Mouse (Mus musculus) retina, embryonic 14.5 days (tissue): ENCODE results near the gene Clk2.
"Not testable (repeated sequence)": the region's sequence is repeated elsewhere in the genome, so short reads cannot be mapped to it uniquely, and the experiment has no call there.

Experiments used
- DNase-seq: peaks from one replicate; pipeline ENCODE4 v3.0.0-alpha.2; 2015; ENCODE audit warnings: low spot score

Gene Clk2

DNA sequence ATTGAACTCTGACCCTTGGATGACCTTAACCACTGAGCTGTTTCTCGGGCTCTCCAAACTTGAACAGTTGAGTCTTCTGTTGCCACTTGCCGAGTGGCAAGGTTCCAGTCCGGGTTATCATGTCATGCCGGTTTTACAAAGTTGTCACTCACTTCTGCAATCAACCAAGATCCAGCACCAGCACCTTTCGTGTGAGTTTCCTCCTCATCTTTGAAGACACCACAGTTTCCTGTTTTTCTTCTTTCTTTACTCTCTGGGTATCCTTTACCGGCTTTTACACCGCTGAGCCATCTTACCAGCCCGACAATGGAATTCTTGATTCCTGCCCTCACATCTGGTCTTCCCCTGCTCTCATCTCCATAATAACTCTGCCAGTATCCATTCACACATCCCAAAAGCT, 25.8 kb downstream of the Clk2 start:
- no peak for DNase-seq

DNA sequence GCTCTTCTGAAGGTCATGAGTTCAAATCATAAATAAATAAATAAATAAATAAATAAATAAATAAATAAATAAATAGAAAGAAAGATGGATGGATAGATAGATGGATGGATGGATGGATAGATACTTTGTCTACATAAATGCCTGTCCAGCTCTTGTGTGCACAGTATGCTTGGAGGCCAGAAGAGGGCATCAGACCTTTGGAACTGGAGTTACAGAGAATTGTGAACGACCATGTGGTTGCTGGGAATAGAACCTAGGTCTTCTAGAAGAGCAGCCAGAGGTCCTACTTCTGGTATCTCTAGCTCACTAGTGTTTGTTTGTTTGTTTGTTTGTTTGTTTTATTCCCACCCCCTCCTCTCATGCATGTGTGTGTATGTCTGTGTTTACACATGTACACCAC, 28.8 kb downstream of the Clk2 start:
- no peak for DNase-seq

DNA sequence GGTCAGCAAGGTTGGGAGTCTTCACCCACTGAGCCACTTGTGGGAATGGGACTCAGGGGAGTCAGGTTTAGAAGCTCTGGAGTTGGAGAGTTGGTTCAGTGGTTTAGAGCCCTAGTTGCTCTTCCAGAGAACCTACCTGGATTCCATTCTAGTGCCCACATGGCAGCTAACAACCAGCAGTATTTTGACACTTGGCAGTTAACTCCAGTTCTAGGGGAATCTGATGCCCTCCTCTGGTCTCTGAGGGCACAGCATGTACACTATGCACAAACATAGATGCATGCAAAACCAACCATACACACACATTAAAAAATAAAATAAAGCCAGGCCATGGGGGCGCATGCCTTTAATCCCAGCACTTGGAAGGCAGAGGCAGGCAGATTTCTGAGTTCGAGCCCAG, 29.3 kb downstream of the Clk2 start:
- DNase-seq, result peak; percentile 59

DNA sequence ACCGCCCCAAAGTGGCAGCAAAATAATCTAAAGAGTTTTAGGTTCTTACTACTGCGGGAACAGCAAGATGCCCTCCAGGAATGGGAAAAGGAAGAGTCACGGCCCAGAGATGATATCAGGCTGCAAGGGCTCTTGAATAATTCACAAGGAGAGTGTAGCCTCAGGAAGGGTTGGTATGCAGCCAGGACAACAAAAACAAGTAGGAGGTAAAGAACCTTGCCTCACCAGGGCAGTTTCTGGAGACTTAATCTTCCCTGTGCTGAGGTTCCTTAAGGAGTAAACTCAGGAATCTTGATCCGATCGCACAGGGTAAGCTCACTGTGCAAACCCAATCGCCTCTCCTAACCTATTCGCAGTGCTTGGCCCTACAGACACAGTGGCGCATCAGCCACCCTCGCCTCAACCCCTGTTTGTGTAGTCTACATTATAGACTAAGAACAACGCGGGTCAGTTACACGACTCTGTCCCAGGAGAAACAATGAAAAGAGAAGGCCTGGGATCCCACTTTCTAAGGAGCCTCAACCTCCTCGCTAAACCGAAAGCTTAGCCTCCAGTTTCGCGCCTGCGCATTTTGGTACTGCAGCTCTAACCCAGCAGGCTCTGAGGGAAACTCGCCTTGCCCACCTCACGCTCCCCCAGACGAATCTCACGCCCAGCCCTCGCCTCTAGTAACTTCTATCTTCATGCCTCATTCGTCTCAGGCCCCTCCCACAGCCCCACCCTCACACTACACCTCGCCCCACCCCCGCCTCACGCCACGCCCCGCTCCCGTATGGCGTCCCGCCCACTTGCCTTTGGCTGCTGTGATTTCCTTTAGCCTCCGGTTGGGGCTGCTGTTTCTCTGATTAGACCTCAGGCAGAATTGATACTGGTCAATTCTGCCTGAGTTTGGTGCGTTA, 31.6 kb downstream of the Clk2 start:
- DNase-seq, result peak; percentile 94

DNA sequence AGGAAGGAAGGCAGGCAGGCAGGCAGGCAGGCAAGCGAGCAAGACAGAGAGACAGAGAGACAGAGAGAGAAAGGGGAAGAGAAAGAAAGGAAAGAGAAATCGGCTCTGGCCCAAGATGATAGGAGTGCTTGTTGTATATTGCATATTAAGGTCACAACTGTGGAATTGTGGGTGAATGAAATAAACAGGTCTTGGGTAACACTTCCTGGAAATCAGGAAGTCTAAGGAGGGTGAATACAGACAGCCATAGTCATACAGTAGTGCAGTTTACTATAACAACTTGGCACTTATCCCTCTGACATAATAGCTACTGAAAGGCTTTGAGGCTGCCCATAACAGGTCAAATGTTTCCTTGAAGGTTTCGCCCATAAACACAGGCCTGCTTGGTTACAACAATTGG, 35.2 kb downstream of the Clk2 start:
- no peak for DNase-seq

DNA sequence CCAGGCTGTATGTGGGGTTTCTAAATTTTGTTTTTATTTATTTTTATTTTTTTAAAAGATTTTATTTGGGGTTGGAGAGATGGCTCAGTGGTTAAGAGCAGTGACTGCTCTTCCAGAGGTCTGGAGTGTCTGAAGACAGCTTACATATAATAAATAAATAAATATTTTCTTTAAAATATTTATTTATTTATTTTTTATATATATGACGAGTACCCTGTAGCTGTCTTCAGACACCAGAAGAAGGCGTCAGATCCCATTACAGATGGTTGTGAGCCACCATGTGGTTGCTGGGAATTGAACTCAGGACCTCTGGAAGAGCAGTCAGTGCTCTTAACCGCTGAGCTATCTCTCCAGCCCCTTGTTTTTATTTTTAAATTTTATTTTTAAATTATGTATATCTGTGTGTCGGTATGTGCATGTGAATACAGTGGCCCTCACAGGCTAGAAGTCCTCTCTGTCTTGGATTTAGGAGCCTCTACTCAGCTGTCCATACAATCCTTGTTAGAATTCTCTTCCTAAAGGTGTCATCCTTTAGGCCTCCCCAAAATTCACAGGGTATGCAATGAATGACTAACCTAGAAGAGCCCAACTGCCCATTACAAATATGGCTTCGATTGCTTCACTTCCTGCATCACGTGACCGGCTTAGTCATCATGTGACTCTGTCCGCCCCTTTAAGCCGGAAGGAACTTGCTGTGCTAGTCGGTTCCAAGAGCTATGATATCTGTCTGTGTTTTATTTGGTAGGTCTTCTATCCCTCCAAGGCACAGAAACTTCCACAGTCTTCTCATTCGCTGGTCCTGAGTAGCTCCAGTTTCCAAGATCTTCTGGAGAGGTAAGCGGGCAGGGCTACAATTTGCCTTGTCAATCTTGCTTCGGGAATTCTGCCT, 37.9 kb downstream of the Clk2 start, which contains the start of gene Gba:
Gene Gba, plus strand, starts transcription at position 676 of the 889 bp plus-strand sequence.
- peak; percentile 97 for DNase-seq

DNA sequence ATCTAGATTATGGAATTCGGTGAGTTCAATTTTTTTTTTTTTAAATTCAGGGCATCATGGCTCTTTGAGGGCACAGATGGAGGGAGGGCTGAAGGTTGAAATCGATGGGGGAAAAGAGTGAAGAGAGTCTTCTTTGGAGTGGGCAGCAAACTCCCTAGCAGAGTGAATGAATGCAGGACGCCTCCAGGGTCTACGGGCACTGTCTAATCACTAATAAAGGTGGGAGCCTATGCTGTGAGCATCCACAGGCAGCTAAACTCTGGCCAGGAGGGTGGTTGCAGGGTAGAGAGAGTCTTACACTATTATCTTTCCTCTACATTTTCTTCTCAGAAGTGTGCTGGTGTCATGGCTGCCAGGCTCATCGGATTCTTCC, 38.5 kb downstream of the Clk2 start:
- no peak for DNase-seq

DNA sequence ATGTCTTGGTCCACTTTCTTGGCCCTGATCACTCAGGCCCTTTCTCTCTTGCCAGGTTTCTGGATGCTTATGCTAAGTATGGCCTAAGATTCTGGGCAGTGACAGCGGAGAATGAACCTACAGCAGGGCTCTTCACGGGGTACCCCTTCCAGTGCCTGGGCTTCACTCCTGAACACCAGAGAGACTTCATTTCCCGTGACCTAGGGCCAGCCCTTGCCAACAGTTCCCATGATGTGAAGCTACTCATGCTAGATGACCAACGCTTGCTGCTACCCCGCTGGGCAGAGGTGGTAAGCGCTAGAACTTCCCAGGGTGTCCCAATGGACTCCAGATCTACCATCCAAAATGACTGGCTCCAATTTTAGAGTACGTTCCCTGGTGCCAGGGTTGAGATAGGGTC, 41.5 kb downstream of the Clk2 start:
- no peak for DNase-seq

DNA sequence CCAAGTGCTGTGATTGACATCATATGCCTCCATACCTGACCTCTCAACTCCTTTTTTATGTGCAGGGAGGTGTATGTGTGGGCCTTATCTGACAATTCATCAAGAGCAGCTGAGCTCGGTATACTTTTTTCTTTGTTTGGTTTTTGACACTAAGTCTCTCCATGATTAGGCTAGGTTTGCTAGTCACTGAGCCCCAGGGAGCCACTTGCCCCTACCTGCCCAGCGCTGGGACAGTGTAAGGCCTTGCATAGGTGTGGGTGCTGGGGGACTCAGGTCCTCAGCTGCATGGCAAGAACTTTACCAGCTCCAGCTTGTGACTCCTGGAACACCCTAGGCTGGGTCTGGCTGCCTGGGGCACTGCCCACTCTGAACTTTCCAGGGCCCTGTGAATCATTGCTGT, 42.1 kb downstream of the Clk2 start:
- no peak for DNase-seq

DNA sequence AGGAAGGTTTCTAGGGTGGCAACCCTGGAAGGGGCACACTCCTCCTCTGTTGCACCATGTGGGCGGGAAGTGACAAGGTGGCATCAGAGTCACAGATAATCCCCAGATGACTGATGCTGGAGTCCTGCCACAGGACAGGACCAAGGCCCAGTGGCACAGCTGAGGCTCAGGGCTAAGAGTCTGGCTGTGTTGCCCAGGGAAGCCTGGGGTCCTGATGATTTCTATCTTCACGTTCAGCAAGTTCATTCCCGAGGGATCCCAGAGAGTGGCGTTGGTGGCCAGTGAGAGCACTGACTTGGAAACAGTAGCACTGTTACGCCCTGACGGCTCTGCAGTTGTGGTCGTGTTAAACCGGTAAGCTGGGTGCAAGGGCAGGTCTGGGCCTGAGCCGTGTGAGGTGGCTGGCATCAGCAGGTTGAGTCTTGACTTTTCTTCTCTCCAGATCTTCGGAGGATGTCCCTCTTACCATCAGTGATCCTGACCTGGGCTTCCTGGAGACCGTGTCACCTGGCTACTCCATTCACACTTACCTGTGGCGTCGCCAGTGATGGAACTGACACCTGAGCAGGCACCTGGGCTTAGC, 43.6 kb downstream of the Clk2 start:
- DNase-seq, result no peak

DNA sequence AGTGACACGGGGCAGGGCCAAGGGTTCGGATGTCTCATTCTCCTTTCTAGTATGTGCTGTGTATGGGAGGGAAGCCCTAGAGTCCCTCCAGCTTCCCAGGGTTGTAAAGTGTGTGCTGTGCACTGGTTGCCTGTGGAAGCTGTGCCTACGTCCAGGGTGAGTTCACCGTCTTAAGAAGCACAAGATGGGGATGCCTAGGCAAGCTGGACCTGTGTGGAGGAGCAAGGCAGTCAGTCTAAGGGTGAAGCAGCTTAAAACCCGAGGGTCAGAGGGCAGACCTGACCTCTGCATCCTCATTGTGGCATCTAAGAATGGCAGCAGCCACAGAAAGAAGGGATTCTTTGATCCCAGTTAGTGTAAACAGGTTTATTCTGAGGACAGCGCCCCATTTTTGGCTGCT, 44.1 kb downstream of the Clk2 start:
- no peak for DNase-seq

DNA sequence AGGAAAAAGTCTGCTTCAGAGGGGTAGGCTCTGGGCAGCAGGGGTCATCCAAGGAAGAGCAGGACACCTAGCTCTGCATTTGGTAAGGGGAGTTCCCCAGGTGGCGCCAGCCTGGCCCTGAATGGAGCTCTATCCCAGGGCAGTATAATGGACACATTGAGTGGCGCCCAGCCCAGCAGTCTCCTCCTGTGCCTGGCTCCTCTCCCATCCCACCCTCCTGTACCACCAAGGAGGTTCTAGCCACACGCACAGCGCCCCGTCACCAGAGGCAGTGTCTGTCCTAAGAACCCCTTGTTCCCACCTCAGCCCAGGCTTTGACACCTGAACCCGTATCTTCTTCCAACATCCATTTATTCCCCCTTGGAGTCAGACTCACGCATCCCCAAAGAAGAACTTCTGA, 45.1 kb downstream of the Clk2 start:
- no peak for DNase-seq

DNA sequence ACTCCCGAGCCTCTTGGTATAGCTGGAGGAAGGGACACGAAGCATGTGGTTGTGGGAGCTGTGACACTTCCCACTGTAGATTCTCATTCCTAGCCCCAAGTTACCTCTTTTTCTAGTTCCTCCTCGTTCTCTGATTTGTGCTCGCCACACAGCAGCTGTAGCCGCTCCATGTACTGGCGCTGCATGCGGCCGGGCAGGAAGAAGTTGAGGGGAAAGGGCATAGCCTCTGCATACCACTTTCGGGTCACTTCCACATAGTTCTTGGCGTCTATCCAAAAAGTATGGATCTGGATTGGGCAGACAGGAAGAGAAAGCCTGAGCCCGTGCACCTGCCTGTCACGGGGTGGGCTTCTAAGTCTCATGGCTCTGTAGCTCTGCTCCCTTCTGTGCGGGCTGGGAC, 45.6 kb downstream of the Clk2 start:
- DNase-seq, result no peak

DNA sequence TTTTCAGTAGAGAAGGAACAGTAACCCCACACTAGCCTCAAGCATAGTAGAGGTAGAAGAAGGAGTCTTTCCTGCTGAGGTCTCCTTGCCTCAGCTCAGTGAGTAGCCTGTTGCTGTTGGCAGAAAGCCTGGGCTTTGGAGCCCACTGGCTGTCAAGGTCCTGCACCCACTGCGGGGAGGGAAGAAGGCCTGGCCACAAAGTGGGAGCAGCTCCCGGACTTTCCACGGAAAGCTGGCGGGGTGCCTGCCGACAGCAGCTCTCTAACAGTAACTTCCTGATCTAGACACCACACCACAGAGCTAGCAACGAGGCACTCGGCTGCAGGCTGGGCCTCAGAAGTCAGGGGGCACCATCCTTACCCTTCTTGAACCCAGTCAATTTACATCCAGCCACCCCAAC, 46.1 kb downstream of the Clk2 start:
- no peak for DNase-seq

DNA sequence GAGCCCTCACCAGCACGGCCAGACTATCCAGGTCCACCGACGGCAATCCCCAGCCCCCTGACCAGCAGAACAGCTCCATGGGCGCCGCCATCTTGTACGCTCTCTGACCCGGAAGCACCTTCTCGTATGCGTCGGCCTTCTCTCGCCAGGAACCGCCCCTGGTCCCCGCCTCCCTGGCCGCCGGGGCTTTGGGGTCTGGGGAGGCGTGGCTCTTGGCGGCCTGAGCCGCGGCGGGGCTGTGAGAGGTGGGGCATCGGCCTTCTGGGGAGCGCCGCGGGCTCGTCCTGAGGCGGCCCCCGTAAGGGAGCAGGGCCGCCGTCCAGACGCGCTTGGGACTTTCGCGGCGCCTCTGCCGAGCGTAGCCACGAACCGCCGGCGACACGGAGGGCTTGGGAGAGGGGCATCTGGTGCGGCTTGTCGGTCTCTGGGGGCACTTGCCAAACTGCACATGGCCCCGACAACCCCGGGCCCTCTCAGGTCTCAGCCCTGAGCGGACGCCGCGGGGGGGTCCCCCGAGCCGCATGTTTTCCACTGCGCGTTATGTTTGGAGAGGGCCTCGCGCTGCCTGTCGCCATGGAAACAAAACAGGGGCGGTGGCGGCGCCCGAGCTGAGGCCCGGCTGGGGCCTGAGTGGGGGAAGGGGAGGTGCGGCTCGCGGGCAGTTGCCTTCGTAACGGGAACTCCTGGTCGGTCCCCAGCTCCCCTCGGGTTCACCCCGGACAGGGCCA, 49.4 kb downstream of the Clk2 start:
- peak; percentile 96 for DNase-seq

DNA sequence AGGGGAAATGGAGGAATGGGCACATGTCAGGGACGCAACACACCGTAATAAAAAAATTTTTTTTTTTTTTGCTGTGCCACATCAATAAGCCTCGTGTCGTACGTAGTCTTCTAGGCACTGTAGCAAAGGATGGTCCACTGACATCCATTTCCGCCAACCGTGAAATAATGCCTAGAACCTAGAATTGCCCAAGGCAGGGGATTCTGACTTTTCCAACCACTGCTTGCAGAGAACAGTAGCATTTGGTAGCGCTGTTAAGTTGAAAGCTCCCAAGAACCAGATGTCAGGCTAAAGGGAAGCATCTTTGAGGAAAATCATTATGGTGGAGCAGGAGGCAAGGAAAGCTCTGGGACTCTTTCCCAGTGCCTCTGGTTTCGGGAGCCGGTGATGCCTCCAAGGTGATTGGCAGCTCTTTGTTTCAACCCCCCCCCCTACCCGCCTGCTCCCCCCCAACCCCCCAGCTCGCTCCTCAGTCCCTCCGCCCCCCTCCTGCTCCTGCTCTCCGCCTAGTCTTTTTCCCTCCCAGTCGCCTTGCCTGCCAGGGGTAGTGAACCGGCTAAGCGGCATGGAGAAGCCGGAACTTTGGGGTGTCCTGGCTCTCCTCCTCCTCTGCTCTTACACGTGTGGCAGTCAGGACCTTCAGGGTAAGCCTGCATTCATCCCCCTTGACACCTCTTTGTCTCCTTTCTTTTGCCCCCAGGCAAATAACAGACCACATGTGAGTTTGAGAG, 50.3 kb downstream of the Clk2 start, which contains the start of gene Thbs3:
Gene Thbs3, plus strand, starts transcription at position 500 of the 731 bp plus-strand sequence.
- DNase-seq, result peak; percentile 70

DNA sequence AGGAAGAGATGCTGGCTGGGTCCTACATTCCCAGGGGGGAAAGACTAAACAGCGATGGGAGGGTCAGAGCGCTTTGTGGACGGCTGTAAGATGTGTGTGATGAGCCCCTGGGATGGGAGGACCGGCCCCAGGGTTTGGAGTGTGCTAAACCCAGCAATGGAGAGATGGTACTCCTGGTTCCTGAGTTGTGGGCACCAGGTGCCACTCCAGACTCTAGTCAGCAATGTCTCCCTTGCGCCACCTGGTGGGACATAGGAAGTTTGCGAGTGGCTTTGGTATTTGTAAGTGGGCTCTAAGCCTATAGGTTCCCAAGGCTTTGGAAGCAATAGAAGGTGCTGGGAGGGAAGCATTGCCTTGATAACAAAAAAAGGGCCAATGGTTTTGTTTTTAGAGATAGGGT, 51.3 kb downstream of the Clk2 start:
- peak; percentile 97 for DNase-seq

DNA sequence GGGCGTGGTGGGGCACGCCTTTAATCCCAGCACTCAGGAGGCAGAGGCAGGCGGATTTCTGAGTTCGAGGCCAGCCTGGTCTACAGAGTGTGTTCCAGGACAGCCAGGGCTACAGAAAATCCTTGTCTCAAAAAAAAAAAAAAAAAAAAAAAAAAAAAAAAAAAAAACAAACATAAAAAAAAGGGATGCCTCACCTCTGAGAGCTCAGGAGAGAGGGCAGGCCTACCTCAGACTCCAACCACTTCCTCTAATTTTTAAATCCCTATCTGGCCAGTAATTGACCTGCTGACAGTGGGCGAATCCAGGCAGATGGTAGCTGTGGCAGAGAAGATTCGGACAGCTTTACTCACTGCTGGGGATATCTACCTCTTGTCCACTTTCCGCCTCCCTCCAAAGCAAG, 51.8 kb downstream of the Clk2 start:
- DNase-seq, result not testable (repeated sequence)

DNA sequence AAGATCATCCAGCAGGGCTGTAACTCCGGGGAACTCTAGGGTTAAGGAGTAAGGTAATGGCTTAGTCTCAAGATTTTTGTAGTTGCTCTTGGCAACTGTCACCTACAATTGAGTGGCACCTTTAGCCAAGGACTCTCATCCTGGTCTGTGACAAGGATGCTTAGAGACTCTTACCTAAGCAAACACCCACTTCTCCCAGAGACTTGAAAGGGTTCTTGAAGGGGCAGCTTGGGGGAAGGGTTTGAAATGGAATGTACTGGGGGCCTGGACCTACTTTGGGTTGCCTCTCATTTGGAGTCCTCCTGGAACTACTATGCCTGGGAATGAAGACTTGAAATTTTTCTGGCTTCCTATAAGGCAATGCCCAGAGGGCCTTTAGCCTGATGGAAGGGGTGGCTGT, 53.7 kb downstream of the Clk2 start:
- no peak for DNase-seq

DNA sequence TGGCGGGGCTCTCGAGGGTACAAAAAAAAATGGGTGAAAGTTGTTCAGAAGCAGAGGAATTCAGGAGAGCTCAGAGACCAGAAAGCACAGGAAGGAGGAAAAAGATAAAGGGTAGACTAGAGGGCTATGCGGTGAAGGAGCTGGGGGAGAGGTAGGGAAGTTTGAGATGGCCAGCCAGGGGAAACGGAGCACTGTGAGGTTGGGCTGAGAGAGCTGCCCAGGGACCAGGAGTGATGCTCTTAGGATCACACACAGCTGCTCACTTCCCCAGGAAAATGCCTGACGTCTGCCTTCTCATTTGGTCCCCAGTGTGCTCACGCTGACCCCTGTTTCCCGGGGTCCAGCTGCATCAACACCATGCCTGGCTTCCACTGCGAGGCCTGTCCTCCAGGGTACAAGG, 55.0 kb downstream of the Clk2 start:
- DNase-seq, result no peak

DNA sequence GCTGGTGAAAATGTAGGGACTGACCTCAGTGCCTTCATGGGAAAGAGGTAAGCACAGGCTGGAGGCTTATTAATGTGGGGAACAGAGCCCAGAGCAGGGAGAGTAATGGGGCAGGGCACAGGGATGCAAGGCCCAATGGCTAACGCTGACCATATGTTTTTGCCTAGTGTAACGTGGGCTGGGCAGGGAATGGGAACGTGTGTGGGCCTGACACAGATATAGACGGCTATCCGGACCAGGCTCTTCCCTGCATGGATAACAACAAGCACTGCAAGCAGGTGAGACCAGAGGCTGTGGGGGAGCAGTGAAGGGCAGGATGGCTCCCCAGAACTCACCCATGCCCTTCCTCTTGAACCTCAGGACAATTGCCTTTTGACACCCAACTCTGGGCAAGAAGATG, 56.6 kb downstream of the Clk2 start:
- no peak for DNase-seq
